Mouse (Mus musculus) layer of hippocampus, postnatal 36 days (tissue): ENCODE results near the gene Med4. TPM values are rescaled to one million over a fixed set of nuclear protein-coding genes. Genes with fewer than 3 reads are reported as not detected.

Experiments
- total RNA-seq, 2 experiments: library from RNA; stranded (reverse); gene quantifications; 2 replicates each; pipeline ENCODE4 v1.2.3; 2021

Gene Med4
- total RNA-seq, 2 experiments from 2014 or later = 30.0 to 31.6 TPM

Other genes starting within 250 kb of the Med4 start
- gene Rb1, start 184.2 kb upstream of the Med4 start, total RNA-seq = 10 to 100 TPM; 39.2 to 43.2 TPM
- gene Itm2b, start 124.7 kb upstream of the Med4 start, total RNA-seq = 1,000 to 10,000 TPM in 1 of 2 experiments, 100 to 1,000 TPM in 1; 984 to 1,028 TPM
- gene Sucla2, start 15.3 kb downstream of the Med4 start, total RNA-seq = 100 to 1,000 TPM; 153 to 167 TPM
- gene Nudt15, start 38.2 kb downstream of the Med4 start, total RNA-seq = 1 to 10 TPM; 5.6 to 6.0 TPM
- gene Gm21750, start 151.2 kb downstream of the Med4 start, total RNA-seq = not detected